Mouse (Mus musculus) G1E (cell line): ENCODE measurements at regions not wholly inside any gene's neighbourhood (a gene's known extent, or its start where the extent isn't known, plus 50 kb on each side); places are given as distances from the start of the nearest gene placed in this dataset.

Experiments
- CTCF ChIP-seq: IDR thresholded peaks from 2 replicates; pipeline ENCODE4 v1.5.1; 2012; ENCODE audit warnings: low read depth, low read length, inconsistent platforms, mixed read lengths
- GATA1 ChIP-seq: IDR thresholded peaks from 2 replicates; pipeline ENCODE4 v1.6.1; 2012; ENCODE audit warnings: borderline replicate concordance, low read length, inconsistent platforms, mixed read lengths
- POLR2AphosphoS5 ChIP-seq: IDR thresholded peaks from 2 replicates; pipeline ENCODE4 v1.6.1; 2012; ENCODE audit warnings: low read depth, low read length, inconsistent platforms; ENCODE audit not compliant: insufficient replicate concordance
- TAL1 ChIP-seq: conservative IDR thresholded peaks from 2 replicates; pipeline ENCODE4 v1.6.1; 2012; ENCODE audit warnings: low read depth, low read length, inconsistent platforms, mixed read lengths

- TF ChIP-seq TAL1: no peak
- no peak for TF ChIP-seq CTCF
- no peak for TF ChIP-seq POLR2AphosphoS5
- TF ChIP-seq GATA1: no peak
These were observed 127.5 kb downstream of the Otol1 start for GRCm38 (mm10) chr3:70134963-70135362.
